Mouse (Mus musculus): ENCODE results near the gene Mpp2.

Gene Mpp2

DNA sequence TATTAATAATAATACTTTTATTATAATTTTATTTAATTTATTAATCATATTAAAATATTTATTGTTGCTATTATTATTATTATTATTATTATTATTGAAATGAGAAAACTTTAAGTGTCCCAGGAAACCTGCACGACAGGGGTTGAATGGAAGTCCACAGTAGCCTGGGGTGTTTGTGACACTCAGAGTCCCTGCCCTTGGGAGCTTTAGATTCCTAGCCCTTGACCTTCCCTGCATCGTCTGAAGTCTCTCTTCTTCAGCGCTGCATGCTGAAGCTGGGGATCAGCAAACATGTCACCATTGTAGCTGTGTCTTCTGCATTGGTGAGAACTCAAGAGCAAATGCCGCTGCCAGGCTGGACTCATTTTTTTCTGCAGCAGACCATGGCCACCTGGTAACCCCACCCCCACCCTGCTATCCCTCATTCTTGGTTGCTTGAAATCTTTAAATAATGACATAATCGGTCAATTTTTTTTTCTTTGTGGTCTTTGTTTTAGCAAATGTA, 52.8 kb downstream of the Mpp2 start:
- DNase-seq (ENCODE audit: low spot score): no peak

- no peak for DNase-seq (ENCODE audit: low spot score)
Observed at GRCm38 (mm10) chr11:102034887-102035286, 53.4 kb downstream of the Mpp2 start.

GRCm38 (mm10) chr11:102033055-102033591, 55.2 kb downstream of the Mpp2 start:
- no peak for DNase-seq (ENCODE audit: low spot score)

- DNase-seq (ENCODE audit: low spot score): no peak
Observed at GRCm38 (mm10) chr11:102031149-102031548, 57.2 kb downstream of the Mpp2 start.

GRCm38 (mm10) chr11:102029966-102030365, 58.3 kb downstream of the Mpp2 start:
- DNase-seq (ENCODE audit: low spot score): no peak

- DNase-seq (ENCODE audit: low spot score): no peak
Observed at GRCm38 (mm10) chr11:102029304-102029703, 59.0 kb downstream of the Mpp2 start.

DNA sequence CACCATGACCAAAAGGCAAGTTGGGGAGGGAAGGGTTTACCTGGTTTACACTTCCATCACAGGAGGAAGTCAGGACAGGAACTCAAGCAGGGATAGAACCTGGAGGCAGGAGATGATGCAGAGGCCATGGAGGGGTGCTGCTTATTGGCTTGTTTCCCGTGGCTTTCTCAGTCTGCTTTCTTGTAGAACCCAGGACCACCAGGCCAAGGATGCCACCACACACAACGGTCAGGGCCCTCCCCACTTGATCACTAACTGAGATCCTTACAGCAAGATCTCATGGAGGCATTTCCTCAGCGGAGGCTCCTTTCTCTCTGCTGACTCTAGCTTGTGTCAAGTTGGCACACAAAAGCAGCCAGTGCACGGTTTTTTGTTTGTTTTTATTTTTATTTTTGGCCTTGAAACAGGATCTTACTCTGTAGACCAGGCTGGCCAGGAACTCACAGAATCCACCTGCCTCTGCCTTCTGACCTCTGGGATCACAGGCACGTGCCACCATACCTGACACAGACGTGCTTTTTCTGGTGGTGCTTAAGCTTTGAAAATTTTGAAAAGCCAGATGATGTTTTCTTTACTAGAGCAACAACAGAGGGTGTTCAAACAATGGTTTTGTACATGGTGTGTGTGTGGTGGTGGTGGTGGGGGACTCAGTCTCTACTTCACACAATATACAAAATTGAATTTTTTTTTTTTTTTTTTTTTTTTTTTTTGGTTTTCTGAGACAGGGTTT, 60.1 kb downstream of the Mpp2 start, which contains the start of gene Mpp3:
TSS of gene Mpp3 (minus strand) at position 375 of the 730 bp plus-strand sequence.
- no peak for DNase-seq (ENCODE audit: low spot score)

- peak; percentile 43 for DNase-seq (ENCODE audit: low spot score)
Observed at GRCm38 (mm10) chr11:102027361-102028017, 60.8 kb downstream of the Mpp2 start.

GRCm38 (mm10) chr11:102026694-102027360, 61.5 kb downstream of the Mpp2 start:
- DNase-seq (ENCODE audit: low spot score): peak; percentile 83

- DNase-seq (ENCODE audit: low spot score): no peak
Observed at GRCm38 (mm10) chr11:102025991-102026660, 62.2 kb downstream of the Mpp2 start.

- no peak for DNase-seq (ENCODE audit: low spot score)
Observed at GRCm38 (mm10) chr11:102025354-102025753, 63.0 kb downstream of the Mpp2 start.

DNA sequence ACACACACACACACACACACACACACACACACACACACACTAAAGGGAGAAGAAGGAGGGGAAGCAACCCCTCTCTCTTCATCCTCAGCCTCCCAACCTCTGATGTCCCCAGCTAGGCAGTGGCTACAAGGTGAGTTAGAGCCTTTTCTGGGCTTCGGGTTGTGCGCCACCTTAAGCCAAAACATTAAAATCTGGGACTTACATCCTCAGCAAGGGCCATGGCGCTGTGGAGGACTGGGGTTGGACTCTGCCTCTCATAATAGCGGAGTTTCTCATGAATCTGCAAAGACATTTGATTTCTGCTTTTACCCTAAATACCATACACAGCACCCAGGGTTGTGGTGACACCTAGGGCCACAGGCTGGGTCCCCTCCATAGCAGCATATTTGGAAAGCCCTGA, 63.4 kb downstream of the Mpp2 start:
- DNase-seq (ENCODE audit: low spot score): no peak

GRCm38 (mm10) chr11:102024084-102024758, 64.1 kb downstream of the Mpp2 start:
- no peak for DNase-seq (ENCODE audit: low spot score)

GRCm38 (mm10) chr11:102023406-102023805, 64.9 kb downstream of the Mpp2 start:
- DNase-seq (ENCODE audit: low spot score): no peak

- DNase-seq (ENCODE audit: low spot score): no peak
Observed at GRCm38 (mm10) chr11:102021196-102021595, 67.1 kb downstream of the Mpp2 start.

GRCm38 (mm10) chr11:102019736-102020135, 68.6 kb downstream of the Mpp2 start:
- DNase-seq (ENCODE audit: low spot score): no peak

DNA sequence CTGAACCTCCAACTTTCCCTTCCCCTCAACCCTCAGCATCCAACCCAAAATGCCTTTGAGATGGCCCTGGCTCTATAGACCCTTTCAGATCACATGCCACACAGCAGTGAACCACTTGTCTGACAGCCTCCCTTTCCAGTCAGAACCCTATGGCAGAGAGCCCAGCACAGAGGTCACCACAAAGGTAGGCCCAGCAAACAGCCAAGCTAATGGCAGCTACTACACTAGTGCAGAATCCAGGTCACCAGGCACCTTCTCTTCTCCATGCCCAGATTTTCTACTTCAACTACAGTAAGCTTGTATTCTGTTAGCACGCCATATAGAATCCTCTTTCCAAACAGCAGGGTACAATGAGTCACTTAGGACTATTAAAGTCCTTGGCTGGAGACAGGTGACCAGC, 72.2 kb downstream of the Mpp2 start:
- DNase-seq (ENCODE audit: low spot score): no peak

DNA sequence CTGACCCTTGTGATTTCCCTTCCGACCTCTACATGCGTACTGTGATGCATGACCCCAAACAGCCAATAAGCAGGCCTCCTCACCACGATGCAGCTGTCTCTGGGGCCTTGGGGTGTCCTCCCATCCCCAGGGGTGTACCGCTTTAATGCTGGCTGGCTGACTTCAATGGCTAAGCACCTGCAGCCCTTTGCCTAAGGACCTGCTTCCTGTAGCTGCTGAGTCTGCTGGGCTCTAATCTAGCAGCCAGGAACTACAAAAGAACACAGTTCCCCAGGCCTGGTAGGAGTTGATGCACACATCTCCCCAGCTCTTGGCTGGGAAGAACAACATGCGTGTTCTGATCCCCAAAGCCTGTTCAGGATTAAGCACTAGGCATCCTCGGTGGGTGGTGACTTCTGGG, 72.8 kb downstream of the Mpp2 start:
- DNase-seq (ENCODE audit: low spot score): no peak

GRCm38 (mm10) chr11:102013201-102013600, 75.1 kb downstream of the Mpp2 start:
- DNase-seq (ENCODE audit: low spot score): no peak

GRCm38 (mm10) chr11:102011510-102011909, 76.8 kb downstream of the Mpp2 start:
- DNase-seq (ENCODE audit: low spot score): no peak

DNA sequence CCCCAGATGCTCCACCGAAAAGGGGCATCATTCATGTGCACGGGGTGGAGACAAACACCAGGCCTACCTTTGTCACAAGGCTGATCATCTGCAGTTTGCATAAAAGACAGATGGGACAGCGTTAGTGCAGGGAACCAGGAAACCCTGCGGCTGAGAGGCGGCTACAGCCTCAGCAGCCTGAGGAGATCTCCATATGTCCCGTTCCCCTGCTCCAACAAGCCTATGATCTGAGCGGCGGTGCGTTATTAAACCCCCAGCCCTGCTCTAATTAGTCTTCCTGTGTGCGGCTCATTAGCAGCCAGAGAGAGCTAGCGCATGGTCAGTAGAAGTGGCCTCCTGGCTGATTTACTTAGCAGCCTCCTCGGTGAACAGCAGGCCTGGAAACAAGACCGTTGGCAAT, 78.2 kb downstream of the Mpp2 start:
- DNase-seq (ENCODE audit: low spot score): peak; percentile 84

Data from retina, embryonic 14.5 days (tissue).